Mouse (Mus musculus) spleen, postnatal 14 days (tissue): Measurements from ENCODE around the gene Tmed1.
"Not testable (repeated sequence)": the region's sequence is repeated elsewhere in the genome, so short reads cannot be mapped to it uniquely, and the experiment has no call there.

ENCODE experiments used
- DNase-seq, 2 experiments: peaks; one replicate each; pipeline ENCODE4 v3.0.0; 2021 to 2022; ENCODE audit warnings: low spot score in 2 of 2

Tmed1 gene

DNA sequence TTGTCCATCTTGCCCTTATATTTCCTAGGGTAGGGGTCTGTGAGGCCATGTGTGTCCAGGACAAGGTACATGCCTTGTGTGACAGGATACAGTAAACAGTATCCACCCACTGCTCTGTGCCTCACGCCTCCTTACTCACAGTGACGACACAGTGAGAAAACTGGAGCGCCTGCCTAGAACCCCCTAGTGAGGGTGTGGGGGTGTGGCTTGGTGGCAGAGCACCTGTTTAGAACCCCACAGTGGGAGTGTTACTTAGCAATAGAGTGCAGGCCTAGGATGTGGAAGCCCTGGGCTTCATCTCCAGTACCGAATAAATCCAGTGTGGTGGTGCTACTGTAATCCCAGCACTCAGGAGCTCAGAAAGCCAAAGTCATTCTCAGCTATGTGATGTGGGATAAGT is 37.1 kb downstream of the Tmed1 start:
- DNase-seq = no peak

DNA sequence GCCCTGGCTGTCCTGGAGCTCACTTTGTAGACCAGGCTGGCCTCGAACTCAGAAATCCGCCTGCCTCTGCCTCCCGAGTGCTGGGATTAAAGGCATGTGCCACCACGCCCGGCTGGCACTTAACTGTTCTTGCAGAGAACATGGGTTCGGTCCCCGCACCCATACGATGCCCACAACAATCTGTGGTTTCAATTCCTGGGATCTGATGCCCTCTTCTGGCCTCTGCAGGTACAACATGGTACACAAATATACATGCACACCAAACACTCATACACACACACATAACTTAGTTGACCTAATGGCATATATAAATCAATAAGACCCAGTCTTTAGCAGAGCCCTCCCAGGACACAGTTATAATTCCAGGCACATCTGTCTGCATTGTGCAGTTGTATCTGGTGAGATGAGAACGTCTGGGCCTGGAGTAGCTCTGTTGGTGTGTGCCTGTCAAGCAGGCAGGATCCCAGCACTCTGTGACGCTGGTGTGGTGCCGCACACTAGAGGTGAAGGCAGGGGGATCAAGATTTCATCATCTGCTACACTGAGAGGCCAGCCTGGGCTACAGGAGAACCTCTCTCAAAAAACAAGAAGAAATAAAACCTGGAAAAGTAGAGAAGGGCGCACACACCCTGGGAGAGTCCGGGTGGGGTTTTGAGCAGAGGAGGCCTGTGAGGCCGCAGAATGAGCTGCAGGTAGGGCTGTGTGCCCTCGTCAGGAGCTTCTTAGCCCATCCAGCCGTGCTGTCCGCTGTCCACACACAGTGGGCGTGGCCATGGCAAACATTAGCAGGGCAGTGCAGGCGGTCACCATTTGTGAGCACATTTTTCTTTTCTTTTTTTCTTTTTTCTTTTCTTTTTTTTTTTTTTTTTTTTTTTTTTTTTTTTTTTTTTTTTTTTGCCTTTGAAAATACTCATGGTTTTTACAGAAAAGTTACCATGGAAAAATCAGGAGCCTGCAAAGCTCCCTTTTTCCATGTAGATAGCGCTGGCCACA is 40.7 kb downstream of the Tmed1 start:
- DNase-seq = peak; percentile 22 to 57

DNA sequence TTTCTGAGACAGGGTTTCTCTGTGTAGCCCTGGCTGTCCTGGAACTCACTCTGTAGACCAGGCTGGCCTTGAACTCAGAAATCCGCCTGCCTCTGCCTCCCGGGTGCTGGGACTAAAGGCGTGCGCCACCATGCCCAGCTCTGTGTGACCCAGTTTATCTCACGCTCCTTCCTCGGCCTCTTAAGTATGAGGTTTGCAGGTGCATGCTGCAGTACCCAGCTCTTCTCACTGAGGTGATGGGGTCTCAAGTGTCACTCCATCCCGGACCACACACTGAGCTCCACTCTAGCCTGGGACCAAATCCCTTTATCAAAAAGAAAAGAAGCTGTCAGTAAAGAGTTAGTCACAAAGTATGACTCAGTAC is 45.5 kb downstream of the Tmed1 start:
- DNase-seq = not testable (repeated sequence)

DNA sequence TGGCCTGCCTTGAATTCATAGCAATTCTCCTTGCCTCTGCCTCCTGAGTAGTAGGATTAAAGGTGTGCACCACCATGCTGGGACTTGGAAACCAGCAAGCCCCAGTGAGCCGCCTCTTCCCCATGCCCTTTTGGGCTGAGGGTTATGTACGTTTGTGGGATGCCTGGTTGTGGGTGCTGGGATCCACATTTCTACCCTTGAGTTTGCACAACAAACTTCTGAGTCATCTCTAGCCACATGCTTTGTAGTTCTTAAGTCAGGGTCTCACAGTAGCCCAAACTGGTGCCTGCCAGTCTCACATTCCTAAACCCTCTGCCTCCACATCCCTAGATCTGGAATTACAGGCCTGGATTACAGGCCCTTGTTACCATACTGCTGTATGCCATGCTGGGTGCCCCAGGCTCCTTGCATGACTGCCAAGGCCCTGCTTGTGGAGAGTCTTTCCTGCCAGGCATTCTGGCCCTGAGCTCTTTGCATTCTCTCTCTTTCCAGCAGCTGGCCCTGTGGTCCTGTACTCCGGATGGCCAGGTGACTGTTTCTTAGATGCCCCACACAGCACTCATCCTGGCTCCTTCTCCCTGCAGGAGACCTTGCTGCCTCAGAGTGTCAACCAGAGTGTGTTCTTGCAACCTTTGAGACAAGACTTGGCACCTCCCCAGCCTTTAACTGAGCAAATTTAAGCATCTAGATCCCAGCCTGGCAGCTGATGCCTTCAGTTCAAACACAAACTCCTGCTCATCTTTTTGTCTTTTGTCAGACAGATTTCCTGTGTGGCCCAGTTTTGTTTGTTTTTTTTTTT is 46.1 kb downstream of the Tmed1 start:
- no peak for DNase-seq

DNA sequence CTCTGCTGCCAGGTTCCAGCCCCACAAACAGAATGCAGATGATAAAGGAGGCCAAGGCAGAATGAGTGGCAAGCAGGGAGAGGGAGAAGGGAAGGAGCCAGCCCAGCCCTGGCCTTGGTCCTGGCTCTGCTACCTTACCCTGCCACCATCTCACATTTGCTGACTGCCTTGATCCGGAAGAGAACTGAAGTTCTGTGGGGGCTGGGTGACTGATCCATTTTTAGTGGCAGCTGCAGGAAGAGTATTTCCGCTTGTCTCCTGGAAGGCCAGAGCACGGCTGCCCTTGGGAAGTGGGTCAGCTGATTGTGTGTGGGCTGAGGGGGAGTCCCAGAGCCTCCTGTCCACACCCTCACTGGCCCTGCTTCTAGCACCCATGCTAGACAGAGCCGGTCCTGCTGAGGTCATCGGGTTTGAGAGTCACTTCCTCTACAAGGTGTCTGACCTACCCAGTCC is 46.9 kb downstream of the Tmed1 start:
- DNase-seq = no peak

DNA sequence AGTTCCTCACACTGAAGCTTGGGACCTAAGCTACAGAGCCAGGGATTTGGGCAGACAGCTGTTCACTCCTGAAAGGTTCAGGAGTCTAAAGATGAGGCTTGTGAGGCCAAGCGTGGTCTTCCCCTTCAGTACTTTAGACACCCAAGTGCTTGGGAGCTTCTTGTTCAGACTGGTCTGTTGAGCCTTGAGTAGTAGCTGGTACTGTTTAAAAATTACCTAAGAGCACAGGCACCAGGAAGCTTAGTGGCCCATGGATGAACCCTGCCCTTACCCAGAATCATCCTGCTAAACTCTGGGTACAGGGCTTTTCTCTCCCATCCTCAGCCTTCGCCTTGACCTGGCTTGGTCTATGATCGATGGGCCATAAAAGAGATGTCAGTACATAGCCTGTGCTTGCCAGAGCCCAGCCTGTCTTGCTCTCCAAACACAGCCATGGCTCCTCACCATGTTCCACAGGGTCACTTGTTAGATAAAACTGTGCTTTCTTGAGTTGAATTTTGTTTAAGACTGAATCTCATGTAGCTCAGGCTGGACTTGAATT is 49.6 kb downstream of the Tmed1 start:
- DNase-seq = no peak

DNA sequence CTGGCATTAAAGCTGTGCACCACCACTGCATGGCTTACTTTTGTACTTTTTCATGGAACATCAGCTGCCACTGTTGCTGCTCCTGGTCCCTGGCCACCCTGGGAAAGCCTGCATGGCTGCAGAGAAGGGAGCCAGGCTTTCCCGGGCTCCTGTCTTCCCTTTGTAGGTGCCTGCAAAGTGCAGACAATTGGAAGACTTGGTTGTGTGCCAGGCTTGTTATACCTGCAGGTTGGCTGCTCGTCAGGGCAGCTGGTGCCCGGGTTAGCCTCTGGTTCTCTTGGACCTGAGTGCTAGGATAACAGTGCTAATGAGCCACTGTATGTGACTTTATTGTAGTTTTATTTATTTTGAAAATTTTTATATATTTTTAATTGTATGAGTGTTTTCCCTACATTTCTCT is 51.2 kb downstream of the Tmed1 start:
- no peak for DNase-seq
